Mouse (Mus musculus) heart, postnatal 0 days (tissue): ENCODE data around the gene Akt2. TPM values are rescaled to one million over a fixed set of nuclear protein-coding genes. Genes with fewer than 3 reads are reported as not detected.
"Not testable (repeated sequence)": the region's sequence is repeated elsewhere in the genome, so short reads cannot be mapped to it uniquely, and the experiment has no call there.

ENCODE experiments used
- ATAC-seq: fragments of 200-750 bp; cut with Nextera tagmentation; 2 replicates; pipeline ENCODE4 v1.8.0; 2017; ENCODE audit warnings: low read depth, moderate number of reproducible peaks, moderate library complexity; ENCODE audit not compliant: insufficient read depth
- DNase-seq: peaks from one replicate; pipeline ENCODE4 v3.0.0-alpha.2; 2016; ENCODE audit warnings: low spot score
- H3K27ac ChIP-seq: fragments of 300-500 bp; sonication (generic); 2 replicates; pipeline ENCODE4 v1.5.1; 2014; ENCODE audit warnings: low read depth, mild to moderate bottlenecking
- H3K27me3 ChIP-seq: fragments of 300-500 bp; sonication (generic); 2 replicates; pipeline ENCODE4 v1.6.1; 2014; ENCODE audit warnings: low read length, mixed read lengths; ENCODE audit not compliant: control insufficient read depth, insufficient read depth
- H3K36me3 ChIP-seq: fragments of 300-500 bp; sonication (generic); replicated peaks from 2 replicates; pipeline ENCODE4 v1.6.1; 2014; ENCODE audit warnings: low read length, mixed read lengths; ENCODE audit not compliant: control insufficient read depth, insufficient read depth
- H3K4me1 ChIP-seq: fragments of 300-500 bp; sonication (generic); 2 replicates; pipeline ENCODE4 v1.6.1; 2014; ENCODE audit warnings: antibody characterized with exemption; ENCODE audit not compliant: control insufficient read depth, insufficient read depth
- H3K4me2 ChIP-seq: fragments of 300-500 bp; sonication (generic); 2 replicates; pipeline ENCODE4 v1.6.1; 2014; ENCODE audit warnings: low read depth, mild to moderate bottlenecking, low read length, moderate library complexity
- H3K4me3 ChIP-seq: fragments of 300-500 bp; sonication (generic); 2 replicates; pipeline ENCODE4 v1.5.1; 2014; ENCODE audit warnings: low read depth, low read length
- H3K9ac ChIP-seq: fragments of 300-500 bp; sonication (generic); replicated peaks from 2 replicates; pipeline ENCODE4 v1.6.1; 2014; ENCODE audit warnings: low read depth, low read length, mixed read lengths
- H3K9me3 ChIP-seq: fragments of 300-500 bp; sonication (generic); replicated peaks from 2 replicates; pipeline ENCODE4 v1.6.1; 2016; ENCODE audit warnings: low read length; ENCODE audit not compliant: control insufficient read depth
- CTCF ChIP-seq: IDR thresholded peaks from 2 replicates; pipeline ENCODE4 v1.5.1; 2016; ENCODE audit warnings: antibody characterized with exemption, control low read depth, low read depth
- EP300 ChIP-seq: IDR thresholded peaks from 2 replicates; pipeline ENCODE4 v1.6.1; 2016; ENCODE audit warnings: antibody characterized with exemption, low read depth
- WGBS: fragments of 180-500 bp; shearing (Covaris S2); extraction: QIAGEN DNeasy Blood & Tissue Kit; methylation state at CpG from one replicate; pipeline ENCODE4 v1.1.7; 2014; 5-methylcytosine and 5-hydroxymethylcytosine counted together
- polyA plus RNA-seq: library from polyadenylated mRNA; unstranded; fragments of >200 nt; fragmentation: Nextera tagmentation; extraction: Ambion mirVana; gene quantifications from 2 replicates; pipeline ENCODE4 v1.2.1, GENCODE M21; 2015
- total RNA-seq: library from RNA; depleted of rRNA; stranded (reverse); fragments of >200 nt; gene quantifications from 2 replicates; pipeline ENCODE4 v1.2.3, GENCODE M21; 2014; ENCODE audit warnings: low replicate concordance

Akt2 gene
- total and polyA plus RNA-seq, 2 experiments from 2014 or later: 80.5 to 138 TPM

GRCm38 (mm10) chr7:27627707-27628106 lies 36.4 kb downstream of the Akt2 start:
- ATAC-seq: no peak
- no peak for DNase-seq
- H3K4me1 ChIP-seq: no peaks in the 10 kb centered on the region; the same call in 1 of the 2 replicates
- H3K27ac ChIP-seq: no peak overlapping the region
- 82% methylated on average over 7 of the region's 7 CpGs for WGBS
- TF ChIP-seq EP300 (no peak), CTCF (no peak)
- H3K27me3 ChIP-seq: no peaks in the 10 kb centered on the region
- H3K4me2 ChIP-seq: no peak overlapping the region
- H3K9me3 ChIP-seq: no peaks in the 10 kb centered on the region
- H3K36me3 ChIP-seq: peaks cover 80% of the 10 kb centered on the region
- no peak overlapping the region for H3K9ac ChIP-seq
- no peak overlapping the region for H3K4me3 ChIP-seq

GRCm38 (mm10) chr7:27628190-27628589 lies 36.8 kb downstream of the Akt2 start:
- no peak overlapping the region for H3K27ac ChIP-seq
- no peak overlapping the region for H3K4me3 ChIP-seq
- H3K4me1 ChIP-seq: no peaks in the 10 kb centered on the region; the same call in 1 of the 2 replicates
- DNase-seq (no peak), ATAC-seq (no peak)
- peaks cover 80% of the 10 kb centered on the region for H3K36me3 ChIP-seq
- WGBS: 85% methylated on average over 6 of the region's 6 CpGs
- H3K9ac ChIP-seq: no peak overlapping the region
- H3K9me3 ChIP-seq: no peaks in the 10 kb centered on the region
- TF ChIP-seq CTCF (no peak), EP300 (no peak)
- no peaks in the 10 kb centered on the region for H3K27me3 ChIP-seq
- H3K4me2 ChIP-seq: no peak overlapping the region

- not testable (repeated sequence) for H3K4me2 ChIP-seq, H3K9me3 ChIP-seq, H3K9ac ChIP-seq, H3K27ac ChIP-seq, H3K4me3 ChIP-seq, ATAC-seq, H3K27me3 ChIP-seq, H3K4me1 ChIP-seq, DNase-seq
- peaks cover 80% of the 10 kb centered on the region for H3K36me3 ChIP-seq
- WGBS: 70% methylated on average over 7 of the region's 7 CpGs
Measured at GRCm38 (mm10) chr7:27628816-27629215, 37.5 kb downstream of the Akt2 start.

GRCm38 (mm10) chr7:27631439-27631838 lies 40.1 kb downstream of the Akt2 start:
- no peaks in the 10 kb centered on the region; the same call in 1 of the 2 replicates for H3K4me1 ChIP-seq
- no peaks in the 10 kb centered on the region for H3K27me3 ChIP-seq
- no peak overlapping the region for H3K4me3 ChIP-seq
- H3K36me3 ChIP-seq: peaks cover 86% of the 10 kb centered on the region
- ATAC-seq (no peak), DNase-seq (no peak)
- H3K27ac ChIP-seq: no peak overlapping the region
- 95% methylated on average over 4 of the region's 4 CpGs for WGBS
- TF ChIP-seq CTCF: no peak
- TF ChIP-seq EP300: no peak
- no peak overlapping the region for H3K9ac ChIP-seq
- no peak overlapping the region for H3K4me2 ChIP-seq
- no peaks in the 10 kb centered on the region for H3K9me3 ChIP-seq

GRCm38 (mm10) chr7:27633166-27633565 lies 41.8 kb downstream of the Akt2 start:
- H3K36me3 ChIP-seq: peaks cover 86% of the 10 kb centered on the region
- H3K4me1 ChIP-seq: no peaks in the 10 kb centered on the region; the same call in 1 of the 2 replicates
- H3K9ac ChIP-seq: no peak overlapping the region
- DNase-seq: no peak
- H3K27me3 ChIP-seq: no peaks in the 10 kb centered on the region
- 88% methylated on average over 6 of the region's 6 CpGs for WGBS
- no peaks in the 10 kb centered on the region for H3K9me3 ChIP-seq
- no peak overlapping the region for H3K4me3 ChIP-seq
- H3K27ac ChIP-seq: no peak overlapping the region
- no peak overlapping the region for H3K4me2 ChIP-seq
- no peak for ATAC-seq
- TF ChIP-seq CTCF: no peak
- no peak for TF ChIP-seq EP300

- Histone ChIP-seq H3K4me2 (no peak overlapping the region), H3K27ac (no peak overlapping the region), H3K4me1 (no peaks in the 10 kb centered on the region), H3K9me3 (no peaks in the 10 kb centered on the region), H3K36me3 (peaks cover 72% of the 10 kb centered on the region), H3K9ac (no peak overlapping the region), H3K27me3 (no peaks in the 10 kb centered on the region), H3K4me3 (no peak overlapping the region)
- DNase-seq: no peak
- no peak for ATAC-seq
- TF ChIP-seq CTCF: no peak
- no peak for TF ChIP-seq EP300
- WGBS: 94% methylated on average over 6 of the region's 6 CpGs
Measured at GRCm38 (mm10) chr7:27634691-27635090, 43.3 kb downstream of the Akt2 start.

- ATAC-seq, DNase-seq, H3K4me3 ChIP-seq, H3K4me1 ChIP-seq, H3K27ac ChIP-seq, H3K9me3 ChIP-seq, H3K4me2 ChIP-seq, H3K27me3 ChIP-seq, H3K9ac ChIP-seq: not testable (repeated sequence)
- 86% methylated on average over 2 of the region's 2 CpGs for WGBS
- peaks cover 68% of the 10 kb centered on the region for H3K36me3 ChIP-seq
Measured at GRCm38 (mm10) chr7:27635094-27635493, 43.7 kb downstream of the Akt2 start.
